Mouse (Mus musculus) bone marrow macrophage, adult 2 months (primary cell): ENCODE results near the gene Sorcs1.

Experiments
- CTCF ChIP-seq: IDR thresholded peaks from 2 replicates; pipeline ENCODE4 v1.5.1; 2012; ENCODE audit warnings: low read depth, mild to moderate bottlenecking, low read length, moderate library complexity
- POLR2A ChIP-seq: IDR thresholded peaks from 2 replicates; pipeline ENCODE4 v1.6.1; 2012; ENCODE audit warnings: mild to moderate bottlenecking, low read depth, low read length, borderline replicate concordance

GRCm38 (mm10) chr19:50439464-50439881, 239.0 kb downstream of the Sorcs1 start:
- TF ChIP-seq CTCF (no peak), POLR2A (no peak)
